ENCODE assay signal across 10 mouse cellular contexts in the genomic region with DNA sequence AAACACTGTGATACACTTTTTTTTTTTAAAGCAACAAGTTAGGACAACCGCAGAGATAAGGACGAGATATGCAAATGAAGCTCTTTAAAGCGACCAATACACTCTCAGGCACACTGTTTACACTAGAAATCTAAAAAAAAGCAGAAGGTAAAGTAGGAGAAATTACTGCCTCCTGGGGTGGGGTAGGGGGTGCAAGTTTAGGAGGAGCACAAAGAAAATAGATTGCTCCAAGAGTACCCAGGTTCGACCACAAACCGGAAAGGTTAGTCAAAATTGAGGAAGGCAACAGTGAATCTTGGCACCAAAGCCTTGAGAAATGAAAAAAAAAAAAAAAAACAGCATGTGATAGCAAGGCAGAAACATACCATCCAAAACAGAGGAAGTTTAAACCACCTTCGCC. TPM values are rescaled to one million over a fixed set of nuclear protein-coding genes. Genes with fewer than 3 reads are reported as not detected.
DNase-seq lines count a peak whose midpoint lies in the region; ATAC-seq and TF ChIP-seq lines count a peak whose summit lies in the region.
"Had no signal": no experiment of that assay in that cellular context is flagged by ENCODE, and none has a peak within 500 bp of the region (broad histone marks: within the 10 kb centered on the region; RNA-seq: fewer than 3 reads in every experiment).

No protein-coding gene starts in this region.

- H3K4me2 ChIP-seq in heart, embryonic 14.5 days (ENCODE audit: low read length), result peak overlapping the region; percentile 70; the same call in 1 of the 2 replicates
- H3K4me2 ChIP-seq in liver, embryonic 15.5 days, result peak overlapping the region; percentile 78; the same call in 1 of the 2 replicates
- no peak overlapping the region for H3K4me2 ChIP-seq in midbrain, embryonic 11.5 days

- no peak for TF ChIP-seq POLR2A in thymus, adult 2 months (IDR thresholded peaks at IDR 0.05; ENCODE audit: control insufficient read depth, extremely low read depth, insufficient read depth, low read length, poor library complexity)

- H3K9ac ChIP-seq in heart, embryonic 14.5 days (ENCODE audit: low read length), result no peak overlapping the region
- H3K9ac ChIP-seq in liver, embryonic 15.5 days, result no peak overlapping the region
- no peak overlapping the region for H3K9ac ChIP-seq in midbrain, embryonic 11.5 days (ENCODE audit: low read length)

- no peak for DNase-seq in heart, adult 8-10 months (ENCODE audit: low spot score)
- DNase-seq in thymus, adult 2 months, result no peak
- DNase-seq in thymus, adult 18-20 months, result no peak
- DNase-seq in left cerebral cortex, adult 18-20 months (ENCODE audit: low spot score in 2 of 2), result no peak
- DNase-seq in midbrain, embryonic 11.5 days (ENCODE audit: low spot score, missing footprints), result no peak
- DNase-seq in layer of hippocampus, adult 11-12 months (ENCODE audit: low spot score), result no peak
- DNase-seq: heart, adult 11 months; lung, adult 2 months had no signal

- WGBS in heart, embryonic 14.5 days, result 24% methylated on average over 6 of the region's 6 CpGs
- WGBS in thymus, adult 2 months, result 4% methylated on average over 6 of the region's 6 CpGs
- WGBS in liver, embryonic 15.5 days (ENCODE audit: insufficient replicate concordance), result 4% methylated on average over 6 of the region's 6 CpGs
- WGBS in midbrain, embryonic 11.5 days, result 21% methylated on average over 6 of the region's 6 CpGs

- TF ChIP-seq CTCF in thymus, adult 2 months (IDR thresholded peaks at IDR 0.05; ENCODE audit: borderline replicate concordance, control insufficient read depth, extremely low read depth, insufficient read depth, low read length, poor library complexity), result no peak

- no peaks in the 10 kb centered on the region for H3K36me3 ChIP-seq in heart, embryonic 14.5 days (ENCODE audit: control insufficient read depth, insufficient read depth, low read length)
- peaks cover 66% of the 10 kb centered on the region for H3K36me3 ChIP-seq in thymus, adult 2 months (ENCODE audit: control insufficient read depth, insufficient read depth, low read length)
- no peaks in the 10 kb centered on the region for H3K36me3 ChIP-seq in liver, embryonic 15.5 days (replicated peaks)
- H3K36me3 ChIP-seq in midbrain, embryonic 11.5 days (ENCODE audit: control insufficient read depth, insufficient read depth, low read length), result no peaks in the 10 kb centered on the region

- H3K27ac ChIP-seq in heart, embryonic 14.5 days (replicated peaks in 1 of 2; ENCODE audit: control insufficient read depth in 1 of 2, insufficient read depth in 1 of 2, low read depth in 2 of 2, low read length in 2 of 2), result no peak overlapping the region
- peak overlapping the region; percentile 4; the same call in 1 of the 2 replicates for H3K27ac ChIP-seq in thymus, adult 2 months (ENCODE audit: control insufficient read depth, insufficient read depth, low read length)
- no peak overlapping the region for H3K27ac ChIP-seq in liver, embryonic 15.5 days (replicated peaks)
- H3K27ac ChIP-seq in midbrain, embryonic 11.5 days (ENCODE audit: low read depth, low read length), result no peak overlapping the region

- no peak overlapping the region for H3K4me3 ChIP-seq in heart, embryonic 14.5 days (ENCODE audit: control insufficient read depth in 1 of 2, insufficient read depth in 1 of 2, low read depth in 1 of 2, low read length in 2 of 2)
- H3K4me3 ChIP-seq in thymus, adult 2 months (ENCODE audit: control insufficient read depth, insufficient read depth, low read length), result no peak overlapping the region
- no peak overlapping the region for H3K4me3 ChIP-seq in liver, embryonic 15.5 days (replicated peaks)
- H3K4me3 ChIP-seq in midbrain, embryonic 11.5 days (ENCODE audit: low read depth, low read length), result no peak overlapping the region

- 0 out of 4 replicates have a peak, but pooled peaks cover 0 to 3% of the 10 kb centered on the region in 2 experiments for H3K4me1 ChIP-seq in heart, embryonic 14.5 days (ENCODE audit: control insufficient read depth in 2 of 2, insufficient read depth in 2 of 2, low read length in 2 of 2)
- peaks cover 4% of the 10 kb centered on the region; the same call in 1 of the 2 replicates for H3K4me1 ChIP-seq in thymus, adult 2 months (replicated peaks; ENCODE audit: control insufficient read depth, insufficient read depth, low read length)
- peaks cover 15% of the 10 kb centered on the region; the same call in 1 of the 2 replicates for H3K4me1 ChIP-seq in liver, embryonic 15.5 days (replicated peaks)
- H3K4me1 ChIP-seq in midbrain, embryonic 11.5 days (ENCODE audit: control insufficient read depth, insufficient read depth, low read length), result peaks cover 11% of the 10 kb centered on the region

- H3K27me3 ChIP-seq in heart, embryonic 14.5 days (ENCODE audit: control insufficient read depth, insufficient read depth, low read length), result no peaks in the 10 kb centered on the region
- H3K27me3 ChIP-seq in thymus, adult 2 months (ENCODE audit: control insufficient read depth, insufficient read depth, low read length), result no peaks in the 10 kb centered on the region
- H3K27me3 ChIP-seq in liver, embryonic 15.5 days, result peaks cover 54% of the 10 kb centered on the region
- no peaks in the 10 kb centered on the region for H3K27me3 ChIP-seq in midbrain, embryonic 11.5 days (ENCODE audit: control insufficient read depth, insufficient read depth, low read length)

- H3K9me3 ChIP-seq in heart, embryonic 14.5 days (ENCODE audit: control insufficient read depth, low read length), result no peaks in the 10 kb centered on the region
- H3K9me3 ChIP-seq in liver, embryonic 15.5 days (replicated peaks), result no peaks in the 10 kb centered on the region
- H3K9me3 ChIP-seq in midbrain, embryonic 11.5 days (ENCODE audit: control insufficient read depth, low read length), result no peaks in the 10 kb centered on the region

- no peak for ATAC-seq in heart, embryonic 14.5 days (ENCODE audit: insufficient number of reproducible peaks, insufficient read depth, low FRiP score, low read depth)
- no peak for ATAC-seq in liver, embryonic 15.5 days (ENCODE audit: insufficient read depth)
- no peak for ATAC-seq in midbrain, embryonic 11.5 days (ENCODE audit: low FRiP score)

RNA-seq across cellular contexts. Expression of a gene that starts 18.8 kb away (rescaled TPM):
- polyA plus RNA-seq in heart, embryonic 14.5 days (2014; fragmentation: Nextera tagmentation; extraction: Ambion mirVana), result 11.7 and 12.2 TPM in 2 replicates
- 10 to 100 TPM; 24.0 to 29.1 (median 26.7) TPM for total RNA-seq in heart, adult 8-10 months (2022)
- 873 and 1,043 TPM in 2 replicates for polyA plus RNA-seq in thymus, adult 2 months (2012; rRNA removed)
- polyA plus RNA-seq in liver, embryonic 15.5 days (2015; fragmentation: Nextera tagmentation; extraction: Ambion mirVana), result 0.91 and 1.5 TPM in 2 replicates
- 100 to 1,000 TPM; 120 to 129 TPM for total RNA-seq in left cerebral cortex, adult 18-20 months (2021)
- polyA plus RNA-seq in midbrain, embryonic 11.5 days (2014; fragmentation: Nextera tagmentation; extraction: Ambion mirVana), result 30.0 and 31.9 TPM in 2 replicates

Comparison
In these comparisons a context has a peak if more than half of its experiments do, and no peak if none do; other contexts are left out.
1. RNA of a gene that starts 18.8 kb away (polyA plus RNA-seq): 873 to 1,043 TPM in thymus, adult 2 months; 30.0 to 31.9 TPM in midbrain, embryonic 11.5 days, 11.7 to 12.2 TPM in heart, embryonic 14.5 days and 0.91 to 1.5 TPM in liver, embryonic 15.5 days; every median in the first group is over 10 times any median in the second.